Mouse (Mus musculus): ENCODE measurements at regions not wholly inside any gene's neighbourhood (a gene's known extent, or its start where the extent isn't known, plus 50 kb on each side); places are given as distances from the start of the nearest gene placed in this dataset.

- TF ChIP-seq POLR2A (IDR thresholded peaks at IDR 0.05; ENCODE audit: borderline replicate concordance, control insufficient read depth, low read depth, low read length), result no peak
- TF ChIP-seq CTCF (IDR thresholded peaks at IDR 0.05; ENCODE audit: control insufficient read depth, insufficient read depth, low read length), result no peak
Observed at GRCm38 (mm10) chr1:184503827-184504355, 228.5 kb downstream of the Hlx start.

Data from bone marrow, adult 2 months (tissue).